Mouse (Mus musculus) telencephalon, adult 2 months (tissue): Measurements from ENCODE around the gene Bloc1s3.
"Not testable (repeated sequence)": the region's sequence is repeated elsewhere in the genome, so short reads cannot be mapped to it uniquely, and the experiment has no call there.

ENCODE experiments used
- DNase-seq: peaks from one replicate; pipeline ENCODE4 v3.0.0-alpha.2; 2011; ENCODE audit warnings: low read depth, low spot score

Bloc1s3 gene

DNA sequence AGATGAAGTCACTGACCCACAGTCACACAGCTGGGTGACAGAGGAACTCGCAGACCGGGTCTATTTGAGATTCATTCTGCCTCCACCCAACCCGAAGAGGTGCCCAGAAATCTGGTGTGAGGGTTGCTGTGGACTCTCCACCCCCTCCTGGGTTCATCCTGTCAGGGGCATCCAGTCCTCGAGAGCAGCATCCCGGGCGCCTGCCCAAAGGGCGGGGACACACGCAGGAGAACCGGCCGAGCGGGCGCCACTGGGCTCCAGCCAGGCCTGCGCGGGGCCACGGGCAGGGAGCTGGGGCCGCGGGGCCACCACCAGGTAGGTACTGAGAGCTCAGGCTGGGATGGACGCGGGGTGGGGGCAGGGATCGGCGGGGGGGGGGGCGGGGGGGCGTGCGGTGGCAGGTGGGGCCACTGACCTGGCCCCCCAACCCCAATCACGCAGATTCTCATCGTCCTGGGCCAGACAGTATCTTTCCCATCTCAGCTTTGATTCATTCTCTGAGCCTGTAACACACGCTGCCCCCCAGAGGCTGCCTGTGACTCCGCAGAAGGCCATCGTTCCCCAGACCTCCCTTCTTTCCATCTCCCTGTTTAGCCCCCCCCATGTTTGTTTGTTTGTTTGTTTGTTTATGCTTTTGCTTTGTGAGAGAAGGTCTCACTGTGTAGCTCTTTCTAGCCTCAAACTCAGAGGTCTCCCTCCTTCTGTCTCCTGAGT, 9.6 kb upstream of the Bloc1s3 start, which contains the start of gene Nkpd1:
Gene Nkpd1, plus strand, starts transcription at position 187 of the 714 bp plus-strand sequence.
- DNase-seq = no peak

DNA sequence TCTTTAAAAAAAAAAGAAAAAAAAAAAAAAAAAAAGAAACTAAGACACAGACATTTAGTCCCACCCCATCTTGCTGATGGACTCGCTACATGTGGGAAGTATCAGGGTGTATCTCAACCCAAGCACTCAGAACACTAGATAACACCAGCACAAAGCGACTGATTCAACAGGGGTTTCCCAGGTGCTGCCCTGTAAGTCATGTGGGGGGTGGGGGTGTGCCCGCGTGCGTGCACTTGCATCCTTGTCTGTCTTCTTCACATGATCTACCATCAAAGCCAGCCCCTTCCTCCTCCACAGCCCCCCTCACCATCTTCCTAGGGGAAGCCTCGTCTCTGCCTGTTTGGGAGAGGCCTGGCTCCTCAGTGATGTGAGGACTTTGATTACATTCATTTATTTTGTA, 4.2 kb upstream of the Bloc1s3 start:
- DNase-seq = no peak

DNA sequence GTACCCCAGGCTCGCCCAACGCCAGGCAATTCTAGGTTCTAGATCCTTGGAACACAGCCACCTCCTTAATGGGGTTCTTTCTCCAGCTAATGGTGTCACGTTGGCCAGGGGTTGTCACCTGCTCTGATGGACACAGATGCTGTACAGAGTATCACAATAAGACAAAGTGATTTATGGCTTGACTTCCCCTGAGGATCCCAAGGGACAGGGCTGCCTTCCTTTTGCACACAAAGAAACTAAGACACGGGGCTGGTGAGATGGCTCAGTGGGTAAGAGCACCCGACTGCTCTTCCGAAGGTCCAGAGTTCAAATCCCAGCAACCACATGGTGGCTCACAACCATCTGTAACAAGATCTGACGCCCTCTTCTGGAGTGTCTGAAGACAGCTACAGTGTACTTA, 3.8 kb upstream of the Bloc1s3 start:
- not testable (repeated sequence) for DNase-seq

DNA sequence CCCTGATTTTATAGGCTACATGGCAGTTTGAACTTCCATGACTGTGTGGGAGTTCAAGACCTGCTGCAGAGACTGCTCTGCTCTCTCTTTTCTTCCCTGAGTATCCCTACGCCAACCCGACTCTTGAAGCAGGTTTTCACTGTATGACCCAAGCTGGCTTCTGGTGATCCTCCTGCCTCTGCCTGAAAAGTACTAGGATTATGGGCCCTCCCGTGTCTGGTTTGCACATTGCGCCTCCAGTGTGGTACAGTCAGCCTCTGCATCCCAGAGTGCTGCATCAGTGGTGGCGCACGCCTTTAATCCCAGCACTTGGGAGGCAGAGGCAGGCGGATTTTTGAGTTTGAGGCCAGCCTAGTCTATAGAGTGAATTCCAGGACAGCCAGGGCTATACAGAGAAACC, 1.6 kb upstream of the Bloc1s3 start:
- DNase-seq = no peak

DNA sequence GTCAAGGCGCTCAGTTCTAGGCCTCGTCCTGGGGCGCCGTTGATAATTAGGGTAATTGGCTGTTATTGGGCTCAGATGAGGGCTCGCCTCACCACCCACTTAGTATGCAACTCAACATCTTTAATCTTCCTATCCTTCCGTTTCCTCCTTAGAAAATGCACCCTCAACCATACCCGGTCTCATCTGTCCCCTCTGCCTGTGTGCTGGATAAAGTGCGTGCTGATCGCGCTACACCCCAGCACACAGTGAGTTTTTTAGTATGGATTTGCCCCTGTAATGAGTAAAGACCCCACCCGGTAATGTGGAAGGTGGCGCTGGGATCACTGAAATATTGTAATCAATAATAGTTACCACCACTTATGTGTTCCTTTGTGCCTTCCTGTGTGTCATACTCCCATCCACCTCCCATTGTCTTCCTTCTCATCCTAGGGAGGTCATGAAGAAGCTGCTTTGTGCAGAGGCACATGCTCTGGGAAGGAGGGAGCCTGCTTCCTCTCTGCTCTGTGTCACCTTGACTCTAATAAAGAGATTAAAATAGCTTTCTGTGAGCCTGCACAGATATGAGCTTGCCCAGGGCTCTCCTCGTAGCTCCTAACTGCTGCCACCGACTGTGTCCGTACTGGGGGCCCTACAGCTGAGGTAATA, 879 bp upstream of the Bloc1s3 start:
- DNase-seq = no peak

DNA sequence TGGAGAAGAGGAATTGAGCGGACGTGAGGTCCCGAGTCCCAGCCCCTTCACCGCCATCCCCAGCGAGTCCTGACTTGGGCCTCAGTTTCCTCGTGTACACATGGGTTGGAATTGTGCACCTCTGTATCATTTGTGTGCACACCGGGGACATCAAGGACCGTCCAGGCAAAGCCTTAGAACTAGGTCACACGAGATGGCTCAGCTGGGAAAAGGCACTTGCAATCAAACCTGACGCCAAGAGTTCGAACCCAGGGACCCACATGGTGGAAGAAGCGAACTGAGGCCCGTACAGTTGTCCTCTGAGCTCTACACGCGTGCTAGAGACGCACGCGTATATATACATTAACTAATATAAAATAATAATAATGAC, 570 bp downstream of the Bloc1s3 start:
- DNase-seq = no peak

DNA sequence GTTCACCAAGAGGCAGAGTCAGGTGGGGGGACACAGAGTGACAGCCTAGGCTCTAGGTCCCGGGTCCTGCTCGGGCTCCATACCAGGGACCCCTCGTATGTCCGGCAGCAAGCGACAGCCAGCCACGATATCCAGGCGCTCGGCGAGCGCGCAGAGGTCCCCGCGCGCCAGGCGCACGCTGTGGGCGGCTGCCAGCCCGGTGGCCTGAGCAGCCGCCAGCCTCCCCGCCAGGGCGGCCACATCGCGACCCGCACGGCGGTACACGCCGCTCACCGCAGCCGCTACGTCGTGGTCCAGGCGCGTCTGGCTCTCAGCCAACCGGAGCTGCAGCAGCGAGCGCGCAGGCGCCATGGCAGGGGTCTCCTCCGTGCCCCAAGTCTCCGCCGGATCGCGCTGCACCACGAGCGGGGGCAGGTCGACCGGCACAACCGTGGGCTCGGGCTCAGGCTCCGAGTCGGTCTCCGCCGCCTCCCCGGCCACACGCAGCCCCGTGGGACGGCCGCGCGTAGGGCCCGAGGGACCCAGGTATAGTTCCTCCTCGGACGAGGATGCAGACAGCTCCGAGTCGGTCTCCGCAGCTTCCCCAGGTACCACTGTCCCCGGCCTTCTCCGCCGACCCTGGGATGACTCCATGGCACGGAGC, 1.1 kb downstream of the Bloc1s3 start:
- DNase-seq = no peak

DNA sequence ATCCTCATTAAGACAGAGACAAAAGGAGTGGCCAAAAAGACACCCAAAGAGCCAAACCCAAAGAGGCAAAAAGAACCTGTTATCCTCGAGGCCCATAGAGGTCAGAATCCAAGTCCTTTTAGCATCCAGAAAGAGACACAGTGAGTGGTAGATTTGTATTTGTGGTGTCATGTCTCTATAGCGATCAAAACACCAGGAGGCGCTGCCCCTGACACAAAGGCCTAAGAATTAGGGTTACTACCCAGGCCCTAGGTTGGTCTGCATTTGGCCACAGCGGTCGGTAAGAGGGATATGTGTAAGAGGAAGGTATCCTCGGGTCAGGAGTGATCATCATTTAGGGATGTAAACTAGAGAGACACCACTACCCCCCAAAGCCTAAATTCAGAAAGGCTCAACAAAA, 1.8 kb downstream of the Bloc1s3 start:
- DNase-seq = no peak

DNA sequence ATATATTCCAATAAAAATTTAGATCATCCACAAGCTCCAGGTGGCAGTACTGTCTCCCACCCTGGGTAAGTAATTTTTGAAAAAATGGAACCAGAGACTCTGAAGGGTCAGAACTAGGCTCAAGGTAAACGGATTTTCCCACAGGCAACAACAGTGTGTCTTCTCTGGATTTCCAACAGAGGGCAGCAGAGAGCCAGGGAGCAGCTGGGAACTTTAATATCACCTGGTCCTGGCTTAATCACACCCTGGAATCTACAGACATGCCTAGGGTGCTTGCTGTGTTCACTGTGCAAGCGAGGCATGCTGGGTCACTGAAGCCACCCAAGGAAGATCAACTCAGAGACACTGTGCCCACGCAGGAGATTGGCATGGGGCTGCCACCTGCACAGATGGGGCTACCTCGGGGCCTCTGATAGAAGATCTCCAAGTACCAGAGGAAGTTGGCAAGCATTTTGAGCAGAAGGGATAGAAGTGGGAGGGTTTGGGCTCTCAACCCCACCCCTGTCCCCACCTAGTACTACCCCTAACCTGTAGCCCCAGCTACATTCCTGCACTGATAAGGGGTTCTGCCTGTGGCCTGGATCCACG, 4.6 kb downstream of the Bloc1s3 start:
- DNase-seq = no peak

DNA sequence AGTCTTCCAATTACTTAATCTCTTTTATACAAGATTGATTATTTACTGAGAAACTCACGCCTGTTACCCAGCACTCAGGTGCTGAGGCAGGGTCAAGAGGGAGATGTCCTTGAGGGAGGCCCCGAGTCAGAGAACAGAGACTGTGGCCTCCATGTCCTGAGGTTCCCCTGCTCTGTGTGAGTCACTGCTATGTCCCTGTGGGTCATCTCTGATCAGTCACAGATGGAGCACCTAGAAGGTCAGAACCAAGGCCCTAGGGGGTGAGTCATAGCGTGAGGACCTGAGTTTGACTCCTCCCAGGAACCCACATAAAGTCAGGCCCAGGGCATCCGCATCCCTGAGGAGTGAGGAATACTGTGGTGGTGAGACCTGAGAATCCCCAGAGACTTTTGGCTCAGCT, 6.5 kb downstream of the Bloc1s3 start:
- no peak for DNase-seq

DNA sequence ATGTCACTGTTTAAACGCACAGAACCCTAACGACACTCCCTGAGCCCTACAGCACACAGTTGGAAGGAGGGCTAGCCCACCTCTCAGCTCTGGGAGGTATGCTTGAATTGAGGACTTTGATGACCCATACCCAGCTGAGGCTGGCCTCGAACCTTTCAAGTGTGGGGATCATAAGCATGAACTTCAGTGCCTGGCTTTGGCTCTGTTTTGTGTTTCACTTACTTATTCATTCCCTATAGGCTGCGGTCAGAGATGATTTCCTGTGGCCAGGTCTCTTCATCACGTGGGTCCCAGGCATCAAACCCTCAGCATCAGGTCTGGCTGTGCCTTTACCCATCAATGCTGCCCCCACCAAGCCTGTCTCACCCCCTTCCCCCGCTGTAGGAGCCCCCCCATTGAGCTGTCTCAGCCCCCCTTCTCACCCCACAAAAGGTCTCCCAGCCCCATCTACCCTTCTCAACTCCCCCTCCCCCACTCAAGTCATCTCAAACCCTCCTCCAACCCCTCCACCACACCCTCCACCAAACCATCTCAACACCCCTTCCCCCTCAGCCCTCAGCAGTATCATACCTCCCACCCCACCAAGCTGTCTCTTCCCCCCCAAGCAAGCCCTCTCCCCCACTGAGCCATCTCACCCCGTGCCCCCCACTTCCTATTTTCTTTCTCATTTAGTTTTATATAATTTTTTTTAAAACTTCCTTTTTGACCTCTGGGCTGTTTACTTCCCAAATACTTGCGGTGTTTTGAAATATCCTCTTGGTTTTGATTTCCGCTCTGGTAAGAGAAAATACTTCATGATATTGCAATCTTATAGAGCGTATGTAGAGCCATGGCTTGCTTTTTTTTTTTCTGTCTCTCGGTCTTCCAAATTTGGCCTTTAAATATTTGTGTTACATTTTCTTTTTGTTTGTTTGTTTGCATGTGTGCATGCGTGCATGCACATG, 7.5 kb downstream of the Bloc1s3 start:
- no peak for DNase-seq

DNA sequence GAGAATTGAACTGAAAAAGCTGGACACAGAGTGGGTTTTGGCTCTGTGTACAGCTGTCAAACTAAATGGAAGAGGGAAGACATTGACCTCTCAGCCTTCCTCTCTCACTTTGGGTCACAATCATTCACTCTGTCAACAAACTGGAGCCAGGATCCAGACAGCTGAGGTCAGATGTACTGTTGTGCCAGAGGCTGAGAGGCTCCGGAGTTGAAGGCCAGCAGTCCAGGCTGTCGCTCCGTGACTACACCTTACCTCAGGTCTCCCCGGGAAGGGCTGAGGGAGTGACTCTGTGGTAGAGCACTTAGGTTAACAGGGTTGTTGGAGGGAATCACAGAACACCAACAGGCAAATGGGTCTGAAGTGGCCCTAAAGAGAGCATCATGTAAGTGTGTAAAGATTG, 9.8 kb downstream of the Bloc1s3 start:
- DNase-seq = no peak

DNA sequence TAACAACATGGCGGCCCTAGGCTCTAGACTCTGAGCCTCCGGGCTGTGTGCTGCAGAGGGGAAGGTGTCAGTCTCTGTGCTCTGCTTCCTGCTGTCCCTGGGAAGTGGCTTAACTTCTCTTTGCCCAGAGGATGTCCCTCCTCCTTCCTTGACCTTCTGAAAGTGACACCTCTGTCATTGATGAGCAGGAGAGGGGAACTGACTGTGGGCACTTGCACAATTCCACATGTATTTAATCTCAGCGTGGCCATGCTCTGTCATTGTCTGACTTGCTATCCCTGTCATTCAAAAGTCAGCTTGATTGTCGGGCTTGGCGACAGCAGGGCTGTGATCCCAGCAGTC, 12.0 kb downstream of the Bloc1s3 start:
- DNase-seq = no peak

DNA sequence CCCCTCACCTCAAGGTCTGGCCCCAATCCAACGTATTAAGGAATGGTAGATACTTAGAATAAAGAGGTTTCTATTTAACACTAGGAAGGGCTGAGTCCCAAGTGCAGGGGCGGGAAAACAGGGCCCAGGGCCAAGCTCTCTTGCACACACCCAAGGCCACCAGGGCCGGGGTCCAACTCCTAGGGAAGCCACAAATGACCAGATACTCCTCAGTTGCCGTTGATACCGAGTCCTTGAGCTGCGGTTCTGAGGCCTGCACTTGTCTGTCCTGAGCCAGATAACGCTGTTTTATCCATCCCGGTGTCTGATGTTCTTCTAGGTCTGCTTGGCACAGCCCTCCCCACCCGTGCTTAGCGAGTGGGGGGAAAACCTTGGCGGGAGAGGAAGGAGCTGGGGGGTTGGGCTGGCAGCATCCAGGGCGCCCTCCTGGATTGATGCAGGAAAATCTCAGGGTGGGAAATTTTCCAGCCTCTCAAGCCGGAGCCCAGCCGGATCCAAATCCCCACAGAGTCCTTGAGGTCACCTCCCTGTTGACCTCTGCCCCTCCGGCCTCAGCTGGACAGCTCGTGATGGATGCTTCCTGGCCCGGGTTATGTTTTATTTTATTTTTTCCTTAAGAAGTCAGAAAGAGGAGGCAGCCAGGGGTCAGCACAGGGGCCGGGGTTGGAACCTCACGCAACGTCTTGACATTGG, 12.5 kb downstream of the Bloc1s3 start:
- DNase-seq = no peak

DNA sequence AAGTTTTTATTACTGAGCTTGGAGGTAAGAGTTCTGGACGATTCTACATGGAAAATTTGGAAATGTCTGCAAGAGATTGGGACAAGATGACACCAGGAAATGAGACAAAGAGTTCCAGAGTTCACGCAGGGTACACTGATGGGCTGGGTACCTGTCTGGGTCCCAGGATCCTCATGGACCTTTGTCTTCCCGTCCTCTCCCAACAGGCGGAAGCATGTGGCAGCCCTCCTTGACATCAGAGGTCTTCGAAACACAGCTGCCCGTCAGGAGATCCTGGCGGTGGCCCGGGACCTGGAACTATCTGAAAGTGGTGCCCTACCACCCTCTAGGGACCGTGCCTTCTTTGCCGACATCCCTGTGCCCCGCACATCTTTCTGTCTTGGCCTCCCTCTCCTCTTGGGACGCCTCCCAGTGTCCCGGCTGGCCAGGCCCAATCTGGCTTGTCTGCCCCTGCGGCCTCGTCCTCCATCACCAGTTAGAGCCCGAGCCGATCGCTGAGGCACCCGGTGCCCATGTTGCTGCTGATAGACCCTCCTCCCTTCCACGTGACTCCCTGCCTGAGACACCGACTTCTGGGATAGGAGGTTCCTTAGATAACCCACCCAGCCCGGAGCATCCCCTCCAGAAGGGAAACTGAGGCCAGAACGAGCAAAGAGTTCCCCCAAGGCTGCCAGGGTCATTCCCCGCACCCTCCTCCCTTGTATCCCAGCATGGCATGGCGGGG, 13.3 kb downstream of the Bloc1s3 start:
- no peak for DNase-seq

DNA sequence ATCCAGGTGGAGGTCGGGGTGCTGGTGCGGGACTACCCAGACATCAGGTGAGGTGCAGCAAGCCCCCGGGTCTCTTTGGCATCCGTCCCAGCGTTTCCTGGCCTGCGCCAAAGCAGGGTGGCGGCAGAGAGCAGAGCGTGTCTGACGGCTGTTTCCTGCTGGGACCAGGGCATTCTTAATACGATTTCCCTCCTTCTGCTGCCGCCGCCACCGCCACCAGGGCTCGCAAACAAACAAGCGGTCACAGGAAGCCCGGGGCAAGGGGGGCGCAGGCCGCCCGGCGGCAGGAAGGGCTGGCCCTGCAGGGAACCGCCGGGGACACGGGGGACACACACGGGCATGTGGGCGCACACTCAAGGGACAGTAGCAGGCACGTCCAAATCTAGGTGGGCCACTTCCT, 16.4 kb downstream of the Bloc1s3 start:
- no peak for DNase-seq

DNA sequence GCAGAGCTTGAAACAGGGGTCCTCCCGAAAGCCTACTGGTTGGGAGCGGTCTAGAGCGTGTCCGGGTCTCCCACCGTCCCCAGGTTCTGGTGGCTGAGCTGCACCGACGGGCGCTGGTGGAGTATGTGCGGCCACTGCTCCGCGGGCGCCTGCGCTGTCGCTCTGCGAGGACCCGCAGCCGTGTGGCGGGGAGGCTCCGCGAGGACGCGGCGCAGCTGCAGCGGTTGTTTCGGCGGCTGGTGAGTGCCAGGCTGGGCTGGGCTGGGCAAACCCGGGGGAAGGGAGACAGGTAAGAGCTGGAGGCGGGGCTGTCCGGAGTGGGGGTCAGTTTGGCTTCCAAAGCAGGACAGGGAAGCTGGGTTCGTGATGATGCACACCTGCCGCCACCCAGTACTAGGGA, 18.6 kb downstream of the Bloc1s3 start:
- no peak for DNase-seq

DNA sequence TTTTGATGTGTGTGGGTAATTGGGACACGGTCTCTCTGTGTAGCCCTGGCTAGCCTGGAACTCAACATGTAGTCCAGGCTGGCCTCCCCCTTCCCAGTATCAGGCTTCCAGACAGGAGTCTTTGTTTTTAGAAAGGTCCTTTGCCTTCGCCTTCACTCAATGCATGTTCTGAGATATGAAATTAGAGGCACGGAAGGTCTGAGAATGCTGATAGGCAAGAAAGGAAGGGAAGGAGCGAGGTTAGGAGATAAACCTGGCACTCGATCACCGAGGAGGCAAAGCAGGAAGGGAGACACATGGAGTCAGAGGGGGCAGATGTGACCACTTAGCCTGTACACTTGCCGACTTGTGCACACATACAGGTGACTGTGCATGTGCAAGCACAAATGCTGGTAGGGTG, 21.6 kb downstream of the Bloc1s3 start:
- DNase-seq = no peak

DNA sequence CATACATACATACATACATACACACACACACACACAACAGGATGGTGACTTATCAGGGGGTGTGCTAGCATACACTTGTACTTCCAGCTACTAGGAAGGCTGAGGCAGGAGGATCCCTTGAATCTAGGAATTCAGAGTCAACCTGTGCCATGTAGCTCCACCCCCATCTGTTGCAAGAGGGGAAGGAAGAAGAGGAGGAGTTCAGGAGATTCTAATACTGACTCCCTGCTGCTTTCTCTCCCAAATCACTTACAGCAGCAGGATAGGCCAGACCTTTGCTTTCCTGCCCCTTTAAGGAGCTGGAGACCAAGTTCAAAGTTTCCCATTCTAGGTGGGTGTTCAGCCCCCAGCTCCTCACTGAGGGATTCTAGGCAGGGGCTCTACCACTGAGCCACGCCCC, 22.7 kb downstream of the Bloc1s3 start:
- no peak for DNase-seq

DNA sequence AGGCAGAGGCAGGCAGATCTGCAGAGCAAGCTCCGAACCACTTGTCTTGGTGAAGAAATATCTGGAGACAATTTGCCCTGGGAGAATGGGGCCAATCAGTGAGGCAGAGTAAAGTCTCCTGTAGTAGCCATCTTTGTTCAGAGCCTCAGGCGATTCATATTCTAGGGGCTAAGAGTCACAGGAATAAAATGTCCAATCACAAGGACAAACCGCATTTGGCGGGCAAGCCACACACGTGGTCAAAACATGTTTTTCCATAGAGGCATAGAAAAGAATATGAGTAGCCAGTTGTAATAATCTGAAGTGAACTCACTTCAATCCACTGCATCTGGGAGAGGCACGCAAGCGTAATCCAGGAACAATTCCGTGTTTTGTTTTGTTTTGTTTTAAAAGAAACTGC, 24.9 kb downstream of the Bloc1s3 start:
- DNase-seq = no peak
